Mouse (Mus musculus) right cerebral cortex, postnatal 36 days (tissue): ENCODE measurements around the gene Rab11fip5.
A peak's percentile ranks its signal among the peaks of the same experiment; 100 is the strongest.

ENCODE experiments used
- DNase-seq, 2 experiments: peaks; one replicate each; pipeline ENCODE4 v3.0.0; 2022; ENCODE audit warnings: low spot score in 2 of 2, mixed read lengths in 1 of 2

Rab11fip5 gene

DNA sequence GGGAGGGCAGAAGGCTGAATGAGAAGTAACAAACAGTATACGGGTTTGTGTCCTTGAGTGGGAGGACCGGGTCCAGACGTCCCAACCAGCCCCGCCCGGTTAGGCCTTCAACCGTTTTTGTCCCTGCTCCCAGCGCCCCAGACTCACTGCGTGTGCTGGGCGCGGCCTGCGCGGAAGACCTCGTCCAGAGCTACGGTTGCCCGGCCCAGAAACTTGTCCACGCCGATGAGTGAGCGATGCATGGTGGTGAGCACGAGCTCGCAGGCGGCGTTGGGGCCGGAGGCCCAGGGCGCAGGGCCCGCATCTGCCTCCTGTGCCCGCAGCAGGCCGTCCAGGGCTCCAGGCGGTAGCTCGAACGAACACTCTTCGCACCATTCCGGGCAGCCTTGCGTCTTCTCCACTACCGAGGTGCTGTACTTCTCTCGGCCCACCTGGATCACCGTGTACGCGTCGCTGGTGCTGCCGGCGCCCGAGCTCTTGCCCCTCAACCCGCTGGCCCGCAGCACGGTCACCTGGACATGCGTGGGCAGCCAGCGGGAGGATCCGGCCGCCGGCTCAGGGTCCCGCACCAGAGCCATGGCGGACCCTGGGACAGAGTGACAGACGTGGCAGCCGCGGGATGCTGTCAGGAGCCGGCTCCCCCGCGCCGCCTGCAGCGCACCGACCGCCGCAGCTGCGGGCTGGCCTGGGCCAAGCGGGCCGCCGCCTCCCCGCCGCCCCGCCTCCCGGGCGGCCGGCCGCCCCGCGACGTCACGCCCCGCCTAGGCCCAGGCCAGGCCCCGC lies at the start of gene Rab11fip5:
Gene Rab11fip5, minus strand, starts transcription at position 684 of the 783 bp plus-strand sequence.
- DNase-seq: peak in 1 of 2 experiments; percentile 16

DNA sequence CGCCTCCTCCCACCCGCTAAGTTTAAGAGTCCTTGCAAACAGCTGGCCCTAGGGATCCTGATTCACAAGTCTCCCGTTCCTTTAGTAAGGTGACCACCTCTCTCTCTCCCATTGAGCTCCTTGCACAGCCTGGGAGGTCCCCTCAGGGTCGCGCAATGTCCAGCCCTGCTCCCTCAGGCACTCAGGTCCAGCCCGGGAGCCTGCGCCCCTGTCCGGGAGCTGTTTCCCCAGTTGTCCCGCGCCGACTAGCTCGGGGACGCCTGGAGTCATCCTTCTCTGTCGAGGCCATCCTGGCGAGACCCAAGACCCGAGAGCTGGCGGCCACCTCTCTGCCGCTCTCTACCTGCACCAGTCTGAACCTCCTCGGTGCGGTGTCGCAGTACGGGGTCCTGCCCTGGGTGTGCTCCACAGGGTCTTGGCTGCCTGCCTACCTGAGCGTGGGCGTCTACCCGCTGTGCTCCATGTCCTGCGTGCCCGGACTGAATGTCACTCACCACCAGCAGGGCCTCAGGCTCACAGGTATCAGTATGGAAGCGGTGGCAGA lies 49.5 kb upstream of the Rab11fip5 start, which contains the start of gene Noto:
Gene Noto, plus strand, starts transcription at position 51 of the 544 bp plus-strand sequence.
- DNase-seq: no peak

DNA sequence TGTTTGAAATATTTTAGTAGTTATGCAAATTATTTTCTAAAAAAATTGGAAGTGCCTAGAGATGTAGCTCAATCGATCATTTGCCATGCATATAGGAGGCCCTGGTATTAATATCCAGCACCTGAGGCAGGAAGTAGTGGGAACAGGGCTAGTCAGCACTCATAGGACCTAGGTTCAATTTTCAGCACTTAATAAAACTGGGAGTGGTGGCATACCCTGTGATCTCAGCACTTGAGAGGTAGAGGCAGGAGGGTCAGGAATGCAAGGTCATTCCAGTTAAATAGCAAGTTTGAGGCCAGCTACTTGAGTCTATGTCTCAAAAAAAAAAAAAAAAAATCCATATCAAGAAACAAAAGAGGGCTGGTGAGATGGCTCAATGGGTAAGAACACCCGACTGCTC lies 44.7 kb upstream of the Rab11fip5 start:
- DNase-seq: no peak

DNA sequence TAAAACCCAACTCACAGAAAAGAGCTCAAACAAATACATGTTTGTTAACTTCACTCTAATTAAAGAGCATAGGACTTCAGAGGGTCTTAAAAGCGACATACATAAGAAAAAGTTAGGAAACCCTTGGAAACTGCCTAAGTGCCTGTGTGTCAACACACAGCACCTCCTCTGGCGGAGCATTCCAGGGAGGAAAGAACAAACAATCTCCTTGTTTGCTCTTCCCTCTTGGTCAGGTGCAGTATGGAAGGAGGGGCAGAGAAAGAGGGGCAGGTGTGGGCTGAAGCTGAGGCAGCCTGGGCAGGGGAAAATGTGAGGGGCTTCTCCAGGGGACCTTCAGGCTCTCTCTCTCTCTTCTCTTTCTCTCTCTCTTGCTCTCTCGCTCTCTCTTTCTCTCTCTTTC lies 41.4 kb upstream of the Rab11fip5 start:
- DNase-seq: no peak

- DNase-seq: no peak
Measured at GRCm38 (mm10) chr6:85410771-85411273, 36.4 kb upstream of the Rab11fip5 start.

DNA sequence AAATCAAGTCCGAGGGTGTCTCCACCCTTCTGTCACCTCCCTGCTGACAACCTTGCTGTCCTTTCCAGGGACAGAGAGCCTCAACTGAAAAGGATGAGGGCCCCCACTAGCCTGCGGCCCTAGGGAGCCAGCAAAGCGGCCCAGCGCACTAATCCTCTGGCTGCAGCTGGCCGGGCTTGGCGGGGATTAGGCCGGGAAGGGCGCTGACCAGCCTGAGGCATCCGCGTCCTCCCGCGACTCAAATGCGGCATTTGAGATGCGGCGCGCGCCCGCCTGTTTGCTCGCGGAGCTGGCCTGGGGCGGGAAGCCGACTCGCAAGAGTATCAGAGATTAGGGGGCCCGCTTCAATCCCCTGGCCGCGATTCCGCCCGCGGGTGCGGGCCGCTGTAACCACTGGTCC lies 34.6 kb upstream of the Rab11fip5 start:
- no peak for DNase-seq

GRCm38 (mm10) chr6:85403039-85403438 lies 28.6 kb upstream of the Rab11fip5 start:
- no peak for DNase-seq

- no peak for DNase-seq
Measured at GRCm38 (mm10) chr6:85402613-85403012, 28.2 kb upstream of the Rab11fip5 start.

DNA sequence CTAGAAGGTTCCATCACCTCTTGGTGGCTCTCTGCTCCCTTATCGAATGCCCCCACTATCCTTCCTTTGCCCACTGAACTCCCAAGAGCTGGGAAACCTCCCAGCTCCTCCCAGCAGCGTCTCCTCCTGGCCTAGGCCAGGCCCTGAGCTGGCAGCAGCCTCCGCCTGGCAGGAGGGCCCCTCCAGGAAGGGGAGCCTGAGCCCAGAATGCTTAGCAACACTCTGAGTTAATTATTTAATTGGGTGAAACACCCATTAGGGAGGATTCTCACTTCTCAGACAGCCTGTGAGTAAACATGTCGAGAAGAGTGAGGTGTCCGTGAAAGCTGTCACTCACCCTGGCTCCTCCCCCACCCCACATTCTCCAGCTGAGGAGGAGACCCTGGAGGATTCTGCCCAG lies 25.3 kb upstream of the Rab11fip5 start:
- no peak for DNase-seq

- peak in 1 of 2 experiments; percentile 21 for DNase-seq
Measured at GRCm38 (mm10) chr6:85397165-85397564, 22.7 kb upstream of the Rab11fip5 start.

DNA sequence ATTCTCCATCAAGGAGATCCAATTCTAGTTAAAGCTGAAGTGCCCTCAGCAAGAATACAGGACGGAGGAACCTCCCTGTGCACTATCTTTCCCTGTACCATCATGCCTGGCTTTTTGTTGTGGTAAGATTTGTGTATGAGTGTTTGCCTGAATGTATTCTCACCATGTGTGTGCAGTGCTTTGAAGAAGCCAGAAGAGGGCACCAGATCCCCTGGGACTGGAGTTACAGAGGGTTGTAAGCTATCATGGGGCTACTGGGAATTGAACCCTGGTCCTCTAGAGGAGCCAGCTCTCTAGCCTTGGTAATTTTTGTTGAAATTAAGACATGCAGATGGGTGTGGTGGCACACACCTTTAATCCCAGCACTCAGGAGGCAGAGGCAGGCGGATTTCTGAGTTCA lies 20.9 kb upstream of the Rab11fip5 start:
- DNase-seq: no peak

DNA sequence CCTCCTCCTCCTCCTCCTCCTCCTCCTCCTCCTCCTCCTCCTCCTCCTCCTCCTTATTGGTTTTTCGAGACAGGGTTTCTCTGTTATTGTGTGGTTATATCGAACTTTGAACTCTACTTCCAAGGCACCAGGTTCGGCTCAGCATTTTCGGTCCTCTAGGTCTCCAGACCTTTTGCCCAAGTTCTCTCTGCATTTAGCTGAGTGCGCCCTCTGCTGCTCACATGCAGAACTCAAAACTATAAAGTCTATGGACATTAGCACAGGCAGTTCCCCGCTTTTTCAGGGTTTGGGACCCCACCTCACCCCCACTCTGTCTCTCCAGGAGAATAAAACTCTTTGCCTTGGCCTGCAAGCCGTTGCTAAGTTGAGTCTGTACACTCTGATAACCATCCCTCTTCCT lies 17.4 kb upstream of the Rab11fip5 start:
- DNase-seq: peak in 1 of 2 experiments; percentile 30

GRCm38 (mm10) chr6:85388608-85389007 lies 14.2 kb upstream of the Rab11fip5 start:
- no peak for DNase-seq

DNA sequence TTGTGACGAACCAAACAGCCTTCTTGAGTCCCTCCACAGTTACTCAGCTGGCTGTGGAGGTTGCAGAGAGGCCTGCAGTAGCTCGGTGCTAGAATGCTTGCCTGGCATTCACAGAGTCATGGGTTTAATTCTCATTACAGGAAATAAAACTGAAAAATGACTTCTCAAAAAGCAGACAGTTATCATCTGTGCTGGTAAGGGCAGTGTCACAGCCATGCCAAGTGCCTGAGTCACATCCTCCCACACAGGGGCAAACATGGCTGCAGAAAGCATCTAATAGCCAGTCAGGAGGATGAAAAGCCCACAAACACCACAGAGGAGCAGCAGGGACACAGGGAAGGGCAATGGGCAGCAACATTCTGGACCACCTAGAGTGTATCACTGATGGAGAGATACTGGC lies 8.4 kb upstream of the Rab11fip5 start:
- DNase-seq: no peak

DNA sequence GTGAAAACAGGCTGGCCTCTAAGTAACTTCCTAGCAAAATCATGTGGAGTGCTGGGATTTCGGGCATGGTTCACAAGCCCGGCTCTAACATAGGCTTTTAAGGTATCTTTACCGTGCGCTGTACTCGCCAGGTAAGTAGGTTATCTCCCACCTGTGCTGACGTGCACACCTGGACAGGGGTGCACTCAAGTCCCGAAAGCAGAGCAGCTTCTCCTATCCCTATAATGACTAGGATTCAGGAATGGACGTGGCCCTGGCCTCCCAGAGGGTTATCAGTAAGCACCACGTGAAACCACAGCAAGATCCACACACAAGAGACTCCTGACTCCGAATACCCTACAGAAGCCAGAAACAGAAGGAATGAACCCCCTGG lies 7.2 kb upstream of the Rab11fip5 start:
- no peak for DNase-seq

GRCm38 (mm10) chr6:85380901-85381647 lies 6.6 kb upstream of the Rab11fip5 start:
- no peak for DNase-seq

- peak; percentile 65 to 67 for DNase-seq
Measured at GRCm38 (mm10) chr6:85380201-85380900, 5.9 kb upstream of the Rab11fip5 start.

DNA sequence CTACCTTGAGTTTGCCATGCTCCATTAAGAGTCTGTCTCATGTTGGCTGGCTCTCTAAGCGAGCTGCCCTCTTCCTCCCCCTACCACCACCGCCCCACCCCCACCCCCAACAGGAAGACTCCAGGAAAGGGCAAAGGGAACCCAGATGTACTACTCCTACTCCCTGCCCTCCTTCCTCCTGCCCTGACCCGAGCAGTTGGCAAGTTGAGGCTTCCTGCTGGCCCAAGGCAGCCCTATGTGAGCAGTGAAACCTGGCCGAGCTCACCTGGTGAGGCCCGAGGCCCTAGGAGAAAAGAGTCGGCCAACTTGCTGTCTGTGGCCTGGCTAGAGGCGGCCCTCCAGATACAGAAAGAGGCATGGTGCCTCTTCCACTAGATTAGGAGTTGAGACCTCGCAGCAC lies 4.2 kb upstream of the Rab11fip5 start:
- DNase-seq: no peak

DNA sequence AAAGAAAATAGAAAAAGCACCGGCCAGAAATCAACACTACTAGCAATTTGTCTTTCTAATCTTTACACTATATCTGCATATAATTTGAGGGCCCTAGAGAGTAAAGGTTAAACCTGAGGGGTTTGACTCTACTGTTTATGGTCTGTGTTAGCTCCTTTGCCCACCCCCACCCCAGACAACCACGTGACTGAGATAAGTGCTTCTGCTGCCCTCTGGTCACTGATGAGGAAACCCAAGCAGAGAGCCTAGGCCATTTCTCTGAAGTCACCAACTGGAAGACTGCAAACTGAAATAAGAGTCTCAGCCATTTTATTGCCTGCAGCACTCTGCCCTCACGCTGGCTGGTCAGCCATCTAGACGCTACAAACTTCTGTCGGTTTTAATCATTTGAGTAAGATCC lies 3.4 kb upstream of the Rab11fip5 start:
- no peak for DNase-seq

- DNase-seq: no peak
Measured at GRCm38 (mm10) chr6:85377066-85377734, 2.8 kb upstream of the Rab11fip5 start.

DNA sequence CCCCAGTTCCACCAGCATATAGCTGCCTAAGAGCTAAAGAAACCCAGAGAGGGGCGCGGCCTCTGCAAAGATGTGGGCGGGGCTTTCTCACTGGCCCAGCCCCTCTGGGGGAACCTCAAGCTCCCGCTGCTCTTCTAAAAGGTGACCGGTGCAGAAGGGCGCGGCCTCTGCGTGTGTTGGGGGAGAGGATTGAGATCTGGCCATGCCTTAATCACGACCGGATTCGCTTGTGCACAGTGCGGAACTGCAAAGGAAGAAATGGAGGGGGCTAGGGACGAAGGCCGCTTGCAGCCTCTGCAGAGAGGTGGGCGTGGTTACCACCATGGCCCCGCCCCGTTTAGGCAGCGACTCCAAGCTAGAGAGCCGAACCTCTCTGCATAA lies 290 bp upstream of the Rab11fip5 start:
- peak; percentile 93 to 95 for DNase-seq
